Mouse (Mus musculus): ENCODE results near the gene Cltb. TPM values are rescaled to one million over a fixed set of nuclear protein-coding genes. Genes with fewer than 3 reads are reported as not detected.

Cltb gene
- total and polyA plus RNA-seq, 3 experiments, result 9.2 to 19.5 (median 17.9) TPM

DNA sequence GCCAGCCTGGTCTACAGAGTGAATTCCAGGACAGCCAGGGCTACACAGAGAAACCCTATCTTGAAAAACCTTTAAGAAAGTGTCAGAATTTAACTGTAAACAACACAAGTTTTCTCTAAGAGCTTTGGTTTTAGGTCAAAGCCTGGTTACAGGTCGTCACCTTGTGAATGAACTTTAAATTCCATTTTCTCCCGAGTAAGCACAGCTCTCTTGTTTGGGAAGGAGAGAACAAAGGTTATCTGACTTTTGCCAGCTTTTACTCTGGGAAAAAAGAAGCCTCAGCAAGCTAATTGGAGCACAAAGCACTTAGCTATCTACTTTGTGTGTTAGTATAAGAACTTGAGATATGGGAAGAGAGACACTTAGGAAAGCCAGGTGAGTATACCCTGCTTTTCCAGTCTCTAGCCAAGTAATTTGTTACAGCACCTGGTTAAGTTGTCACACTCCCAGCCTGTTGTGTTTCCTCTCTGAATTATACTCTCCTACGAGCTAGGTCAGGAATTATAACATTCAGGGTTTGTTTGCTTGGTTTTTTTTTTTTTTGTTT, 21.7 kb upstream of the Cltb start:
- peaks cover 74% of the 10 kb centered on the region for H3K79me2 ChIP-seq (replicated peaks; ENCODE audit: control insufficient read depth, extremely low read depth, insufficient read depth, poor library complexity, severe bottlenecking)
- H3K4me3 ChIP-seq (replicated peaks in 1 of 3; ENCODE audit: low read depth in 2 of 3, low read length in 2 of 3, poor library complexity in 1 of 3), result no peak overlapping the region
- peaks cover 18 to 68% of the 10 kb centered on the region in 2 experiments for H3K36me3 ChIP-seq (replicated peaks in 1 of 2; ENCODE audit: control insufficient read depth in 1 of 2, insufficient read depth in 1 of 2, low read length in 1 of 2)
- in situ Hi-C loops (cut with MboI; ENCODE audit: low pct_ligation_motif_present, low pct_unique_long_range_greater_than_20kb, low sequenced_read_pairs), result no loop called here
- H3K4me1 ChIP-seq (ENCODE audit: control insufficient read depth in 1 of 2, insufficient read depth in 2 of 2), result peaks cover 0 to 9% of the 10 kb centered on the region in 2 experiments; a peak in 2 of 4 replicates
- TF ChIP-seq E2F4 (IDR thresholded peaks at IDR 0.05; ENCODE audit: insufficient replicate concordance, low read depth, low read length) (no peak), TBP (conservative IDR thresholded peaks at IDR 0.05; ENCODE audit: low read depth, low read length) (no peak), ZC3H11A (IDR thresholded peaks at IDR 0.05; ENCODE audit: low read depth, low read length) (no peak), SIN3A (IDR thresholded peaks at IDR 0.05; ENCODE audit: low read length) (no peak), ELF1 (IDR thresholded peaks at IDR 0.05; ENCODE audit: low read depth, low read length) (no peak), ZNF384 (IDR thresholded peaks at IDR 0.05; ENCODE audit: low read depth, low read length) (no peak), MEF2A (IDR thresholded peaks at IDR 0.05; ENCODE audit: borderline replicate concordance, low read depth, low read length) (no peak)
- no peak overlapping the region for H3K4me2 ChIP-seq (ENCODE audit: insufficient read depth, low read depth, poor library complexity, severe bottlenecking)
- H3K27ac ChIP-seq (ENCODE audit: insufficient read depth, low read depth), result no peak overlapping the region
- DNase-seq (ENCODE audit: extremely low read depth), result no peak
- H3K27me3 ChIP-seq (replicated peaks), result no peaks in the 10 kb centered on the region
- dilution Hi-C loops (cut with MboI; ENCODE audit: extremely low pct_ligation_motif_present, extremely low pct_unique_long_range_greater_than_20kb, low sequenced_read_pairs), result no loop called here
- no peak overlapping the region for H3K9ac ChIP-seq (ENCODE audit: insufficient read depth, low read depth)
- H3K9me3 ChIP-seq (replicated peaks; ENCODE audit: low read length), result no peaks in the 10 kb centered on the region

DNA sequence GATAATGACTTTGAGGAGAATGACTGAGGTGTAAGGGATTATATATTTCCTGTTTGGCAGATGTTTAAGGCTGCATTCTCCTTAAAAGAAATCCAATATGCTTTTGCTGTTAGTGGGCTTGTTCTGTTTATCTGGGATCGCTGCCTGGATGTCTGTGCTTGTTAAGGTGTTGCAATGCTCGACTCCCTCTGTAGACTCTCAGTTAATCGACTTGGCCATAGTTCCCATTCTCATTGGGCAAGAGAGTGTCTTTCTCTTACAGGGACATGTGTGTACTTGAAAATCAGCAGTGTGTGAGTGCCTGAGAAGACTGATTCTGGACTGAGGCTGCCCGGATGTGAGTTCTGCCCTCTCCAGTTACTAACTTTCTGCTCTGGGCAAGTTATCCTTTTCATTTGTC, 18.0 kb upstream of the Cltb start:
- peaks cover 84% of the 10 kb centered on the region for H3K79me2 ChIP-seq (replicated peaks; ENCODE audit: control insufficient read depth, extremely low read depth, insufficient read depth, poor library complexity, severe bottlenecking)
- no peak overlapping the region for H3K4me3 ChIP-seq (replicated peaks in 1 of 3; ENCODE audit: low read depth in 2 of 3, low read length in 2 of 3, poor library complexity in 1 of 3)
- H3K4me2 ChIP-seq (ENCODE audit: insufficient read depth, low read depth, poor library complexity, severe bottlenecking), result no peak overlapping the region
- no peaks in the 10 kb centered on the region for H3K9me3 ChIP-seq (replicated peaks; ENCODE audit: low read length)
- H3K27ac ChIP-seq (ENCODE audit: insufficient read depth, low read depth), result no peak overlapping the region
- peaks cover 13 to 68% of the 10 kb centered on the region in 2 experiments for H3K36me3 ChIP-seq (replicated peaks in 1 of 2; ENCODE audit: control insufficient read depth in 1 of 2, insufficient read depth in 1 of 2, low read length in 1 of 2)
- TF ChIP-seq MEF2A (IDR thresholded peaks at IDR 0.05; ENCODE audit: borderline replicate concordance, low read depth, low read length) (no peak), ZKSCAN1 (IDR thresholded peaks at IDR 0.05; ENCODE audit: borderline replicate concordance, low read depth, low read length) (no peak)
- DNase-seq (ENCODE audit: extremely low read depth), result no peak
- peaks cover 5 to 31% of the 10 kb centered on the region in 2 experiments for H3K4me1 ChIP-seq (ENCODE audit: control insufficient read depth in 1 of 2, insufficient read depth in 2 of 2)
- dilution Hi-C loops (cut with MboI; ENCODE audit: extremely low pct_ligation_motif_present, extremely low pct_unique_long_range_greater_than_20kb, low sequenced_read_pairs), result no loop called here
- H3K9ac ChIP-seq (ENCODE audit: insufficient read depth, low read depth), result no peak overlapping the region
- H3K27me3 ChIP-seq (replicated peaks), result no peaks in the 10 kb centered on the region
- in situ Hi-C loops (cut with MboI; ENCODE audit: low pct_ligation_motif_present, low pct_unique_long_range_greater_than_20kb, low sequenced_read_pairs), result no loop called here

- H3K9ac ChIP-seq (ENCODE audit: insufficient read depth, low read depth), result peak overlapping the region; percentile 86
- H3K79me2 ChIP-seq (replicated peaks; ENCODE audit: control insufficient read depth, extremely low read depth, insufficient read depth, poor library complexity, severe bottlenecking), result peaks cover 51% of the 10 kb centered on the region
- in situ Hi-C loops (cut with MboI; ENCODE audit: low pct_ligation_motif_present, low pct_unique_long_range_greater_than_20kb, low sequenced_read_pairs) (no loop called here), dilution Hi-C loops (cut with MboI; ENCODE audit: extremely low pct_ligation_motif_present, extremely low pct_unique_long_range_greater_than_20kb, low sequenced_read_pairs) (no loop called here)
- TF ChIP-seq MYC (IDR thresholded peaks at IDR 0.05; ENCODE audit: low read depth, low read length) (no peak), GABPA (IDR thresholded peaks at IDR 0.05; ENCODE audit: insufficient replicate concordance, low read depth, low read length) (no peak), SIN3A (IDR thresholded peaks at IDR 0.05; ENCODE audit: low read length) (0 out of 2 replicates have a peak, but pooled peaks have one; percentile 18)
- H3K36me3 ChIP-seq (replicated peaks in 1 of 2; ENCODE audit: control insufficient read depth in 1 of 2, insufficient read depth in 1 of 2, low read length in 1 of 2), result peaks cover 2 to 25% of the 10 kb centered on the region in 2 experiments
- peaks cover 6% of the 10 kb centered on the region for H3K27me3 ChIP-seq (replicated peaks)
- peak overlapping the region; percentile 90 to 100 (median 90) for H3K4me3 ChIP-seq (replicated peaks in 1 of 3; ENCODE audit: low read depth in 2 of 3, low read length in 2 of 3, poor library complexity in 1 of 3)
- peaks cover 15 to 41% of the 10 kb centered on the region in 2 experiments for H3K4me1 ChIP-seq (ENCODE audit: control insufficient read depth in 1 of 2, insufficient read depth in 2 of 2)
- H3K27ac ChIP-seq (ENCODE audit: insufficient read depth, low read depth), result peak overlapping the region; percentile 51
- peak; percentile 28 for DNase-seq (ENCODE audit: extremely low read depth)
- peaks cover 2% of the 10 kb centered on the region for H3K9me3 ChIP-seq (replicated peaks; ENCODE audit: low read length)
- peak overlapping the region; percentile 60 for H3K4me2 ChIP-seq (ENCODE audit: insufficient read depth, low read depth, poor library complexity, severe bottlenecking)
Observed at GRCm38 (mm10) chr13:54621960-54622521, 10.9 kb upstream of the Cltb start.

All from CH12.LX (cell line).